Comparison of ENCODE assay signal across 18 mouse cellular contexts in the genomic region with DNA sequence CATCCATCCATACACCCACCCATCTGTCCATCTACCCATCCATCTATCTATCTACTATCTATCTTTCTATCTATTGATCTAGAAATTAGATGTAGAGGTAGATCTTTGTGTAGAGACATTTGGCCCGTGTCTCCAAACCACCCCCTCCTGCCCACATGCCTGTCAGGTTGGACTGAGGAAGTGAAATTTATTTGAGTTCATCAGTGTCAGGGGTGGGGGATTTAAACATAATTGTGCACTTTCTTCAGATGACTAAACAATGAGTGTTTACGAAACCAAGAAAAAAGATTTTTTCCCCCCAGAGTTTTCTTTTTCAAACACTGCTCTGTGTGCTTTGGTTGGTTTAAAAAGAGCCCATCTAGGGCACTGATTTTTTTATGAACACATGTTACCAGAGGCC.
"Had no signal": no experiment of that assay in that cellular context is flagged by ENCODE, and none has a peak within 500 bp of the region (broad histone marks: within the 10 kb centered on the region; RNA-seq: fewer than 3 reads in every experiment).

No protein-coding gene starts in this region.

- DNase-seq: kidney, adult 2 months; kidney, postnatal 25 days; layer of hippocampus, adult 9-11 months; liver; lung, adult 18-20 months; lung, postnatal 10 days; lung, postnatal 36 days; midbrain, embryonic 14.5 days; thymus, adult 18-20 months; thymus, postnatal 36 days had no signal

- H3K27me3 ChIP-seq: limb, embryonic 13.5 days; liver, embryonic 12.5 days; liver, embryonic 15.5 days; lung, embryonic 15.5 days; neural tube, embryonic 13.5 days; stomach, embryonic 15.5 days had no signal

- ATAC-seq: intestine, postnatal 0 days; liver, embryonic 12.5 days had no signal

- H3K36me3 ChIP-seq: limb, embryonic 10.5 days; limb, embryonic 13.5 days; liver, embryonic 12.5 days; liver, embryonic 15.5 days; lung, embryonic 15.5 days; neural tube, embryonic 13.5 days; stomach, embryonic 15.5 days had no signal
